In the genomic region with DNA sequence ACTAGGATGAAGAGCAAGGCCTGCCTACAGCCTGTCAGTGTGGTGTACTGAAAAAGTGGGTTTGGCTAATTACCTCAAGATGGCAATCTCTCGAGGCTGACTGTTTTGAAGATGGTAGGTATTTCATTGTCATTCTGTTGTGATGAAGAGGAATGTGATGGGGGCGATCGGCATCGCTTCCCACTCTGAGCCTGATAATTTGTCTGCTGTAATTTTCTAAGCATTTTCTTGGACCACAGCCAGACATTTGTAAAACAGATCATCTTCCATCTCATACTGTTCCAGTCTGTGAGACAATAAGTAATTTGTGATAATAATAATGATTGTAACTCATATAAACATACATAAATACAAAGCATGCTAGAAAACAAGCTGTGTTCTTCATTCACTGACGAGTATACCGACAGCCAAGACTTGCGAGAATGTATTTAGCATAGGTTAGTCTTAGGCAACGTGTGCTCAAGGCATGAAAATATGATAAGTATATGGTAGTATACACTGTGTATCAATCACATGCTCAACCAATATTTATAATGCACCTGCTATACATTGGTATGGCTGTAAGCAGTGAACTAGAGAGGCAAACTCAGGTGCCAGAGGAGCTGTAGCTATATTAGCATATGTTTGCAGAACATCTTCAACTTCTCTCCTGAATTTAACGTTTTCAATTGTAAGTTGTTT, we compare ENCODE assay signal across 23 mouse cellular contexts.
DNase-seq lines count a peak whose midpoint lies in the region; ATAC-seq and TF ChIP-seq lines count a peak whose summit lies in the region.
"Had no signal": no experiment of that assay in that cellular context is flagged by ENCODE, and none has a peak within 500 bp of the region (broad histone marks: within the 10 kb centered on the region; RNA-seq: fewer than 3 reads in every experiment).

No protein-coding gene starts in this region.

- no peaks in the 10 kb centered on the region for H3K4me1 ChIP-seq in forebrain, embryonic 14.5 days (ENCODE audit: control insufficient read depth, insufficient read depth, low read length)
- no peaks in the 10 kb centered on the region for H3K4me1 ChIP-seq in forebrain, postnatal 0 days (ENCODE audit: insufficient read depth)
- no peaks in the 10 kb centered on the region for H3K4me1 ChIP-seq in hindbrain, embryonic 12.5 days
- H3K4me1 ChIP-seq in hindbrain, embryonic 14.5 days (replicated peaks; ENCODE audit: control insufficient read depth, insufficient read depth, low read length), result no peaks in the 10 kb centered on the region
- H3K4me1 ChIP-seq in hindbrain, postnatal 0 days (ENCODE audit: insufficient read depth, low read length), result no peaks in the 10 kb centered on the region
- H3K4me1 ChIP-seq in hindbrain, embryonic 10.5 days (replicated peaks), result no peaks in the 10 kb centered on the region
- H3K4me1 ChIP-seq in heart, adult 2 months (ENCODE audit: control insufficient read depth, insufficient read depth, low read length), result no peaks in the 10 kb centered on the region
- H3K4me1 ChIP-seq: embryonic facial prominence, embryonic 15.5 days had no signal

- ATAC-seq in forebrain, embryonic 14.5 days, result peak; percentile 40; the same call in 1 of the 2 replicates
- ATAC-seq in forebrain, postnatal 0 days, result no peak
- ATAC-seq in hindbrain, embryonic 12.5 days (ENCODE audit: low FRiP score), result 0 out of 2 replicates have a peak, but pooled peaks have one; percentile 64
- no peak; the same call in 1 of the 2 replicates for ATAC-seq in hindbrain, embryonic 14.5 days (ENCODE audit: low FRiP score)
- no peak for ATAC-seq in hindbrain, postnatal 0 days
- ATAC-seq: CD4-positive, CD25-positive, alpha-beta regulatory T cell, adult 4 months; inflammation-experienced regulatory T-cells, adult 6 months; intestine, embryonic 16.5 days had no signal

- H3K36me3 ChIP-seq in forebrain, embryonic 14.5 days (ENCODE audit: control insufficient read depth, insufficient read depth, low read length), result no peaks in the 10 kb centered on the region
- no peaks in the 10 kb centered on the region for H3K36me3 ChIP-seq in forebrain, postnatal 0 days (ENCODE audit: insufficient read depth)
- H3K36me3 ChIP-seq in hindbrain, embryonic 12.5 days, result no peaks in the 10 kb centered on the region
- H3K36me3 ChIP-seq in hindbrain, embryonic 14.5 days (replicated peaks; ENCODE audit: control insufficient read depth, insufficient read depth), result no peaks in the 10 kb centered on the region
- H3K36me3 ChIP-seq in hindbrain, postnatal 0 days (ENCODE audit: insufficient read depth, low read length), result no peaks in the 10 kb centered on the region
- H3K36me3 ChIP-seq in hindbrain, embryonic 10.5 days, result no peaks in the 10 kb centered on the region
- no peaks in the 10 kb centered on the region for H3K36me3 ChIP-seq in heart, adult 2 months (ENCODE audit: control insufficient read depth, insufficient read depth, low read length)
- H3K36me3 ChIP-seq: embryonic facial prominence, embryonic 15.5 days had no signal

- no peak for TF ChIP-seq POLR2A in heart, adult 2 months (IDR thresholded peaks at IDR 0.05; ENCODE audit: insufficient read depth, low read depth, low read length)

- no peak overlapping the region for H3K4me2 ChIP-seq in forebrain, embryonic 14.5 days (ENCODE audit: low read length)
- H3K4me2 ChIP-seq in forebrain, postnatal 0 days (ENCODE audit: low read depth), result no peak overlapping the region
- H3K4me2 ChIP-seq in hindbrain, embryonic 12.5 days (replicated peaks), result no peak overlapping the region
- no peak overlapping the region for H3K4me2 ChIP-seq in hindbrain, embryonic 14.5 days (replicated peaks)
- H3K4me2 ChIP-seq in hindbrain, postnatal 0 days (ENCODE audit: low read depth, low read length), result no peak overlapping the region
- H3K4me2 ChIP-seq: embryonic facial prominence, embryonic 15.5 days; heart, embryonic 11.5 days had no signal

- H3K27me3 ChIP-seq in forebrain, embryonic 14.5 days (replicated peaks; ENCODE audit: control insufficient read depth, insufficient read depth, low read length), result no peaks in the 10 kb centered on the region
- no peaks in the 10 kb centered on the region for H3K27me3 ChIP-seq in forebrain, postnatal 0 days (ENCODE audit: insufficient read depth, low read length)
- H3K27me3 ChIP-seq in hindbrain, embryonic 12.5 days, result no peaks in the 10 kb centered on the region
- H3K27me3 ChIP-seq in hindbrain, embryonic 14.5 days (ENCODE audit: control insufficient read depth, insufficient read depth, low read length), result no peaks in the 10 kb centered on the region
- no peaks in the 10 kb centered on the region for H3K27me3 ChIP-seq in hindbrain, postnatal 0 days (ENCODE audit: insufficient read depth, low read length)
- no peaks in the 10 kb centered on the region for H3K27me3 ChIP-seq in hindbrain, embryonic 10.5 days (ENCODE audit: insufficient read depth, poor library complexity, severe bottlenecking)
- no peaks in the 10 kb centered on the region for H3K27me3 ChIP-seq in heart, adult 2 months (ENCODE audit: control insufficient read depth, insufficient read depth, low read length)
- H3K27me3 ChIP-seq: embryonic facial prominence, embryonic 15.5 days had no signal

- intact Hi-C loops in heart, adult 2 months (cut with DNase I), result no loop called here

- no peak overlapping the region for H3K27ac ChIP-seq in forebrain, embryonic 14.5 days (ENCODE audit: low read depth, low read length)
- H3K27ac ChIP-seq in forebrain, postnatal 0 days (ENCODE audit: low read depth, low read length), result no peak overlapping the region
- H3K27ac ChIP-seq in hindbrain, embryonic 12.5 days, result no peak overlapping the region
- no peak overlapping the region for H3K27ac ChIP-seq in hindbrain, embryonic 14.5 days
- no peak overlapping the region for H3K27ac ChIP-seq in hindbrain, postnatal 0 days
- no peak overlapping the region for H3K27ac ChIP-seq in hindbrain, embryonic 10.5 days
- H3K27ac ChIP-seq in heart, adult 2 months, result no peak overlapping the region
- H3K27ac ChIP-seq: embryonic facial prominence, embryonic 15.5 days had no signal

- no peak for TF ChIP-seq EP300 in heart, adult 2 months (IDR thresholded peaks at IDR 0.05; ENCODE audit: insufficient read depth, low read depth, low read length)

- TF ChIP-seq CTCF in forebrain, postnatal 0 days (IDR thresholded peaks at IDR 0.05; ENCODE audit: low read depth), result no peak
- no peak for TF ChIP-seq CTCF in hindbrain, postnatal 0 days (IDR thresholded peaks at IDR 0.05; ENCODE audit: low read depth)
- TF ChIP-seq CTCF in heart, adult 2 months (IDR thresholded peaks at IDR 0.05), result no peak

- H3K79me2 ChIP-seq in heart, adult 2 months (replicated peaks; ENCODE audit: control insufficient read depth, insufficient read depth, low read length), result no peaks in the 10 kb centered on the region

- no peak overlapping the region for H3K4me3 ChIP-seq in forebrain, embryonic 14.5 days (ENCODE audit: low read depth, low read length)
- H3K4me3 ChIP-seq in forebrain, postnatal 0 days (ENCODE audit: low read depth, low read length), result no peak overlapping the region
- no peak overlapping the region for H3K4me3 ChIP-seq in hindbrain, embryonic 12.5 days
- H3K4me3 ChIP-seq in hindbrain, embryonic 14.5 days (replicated peaks; ENCODE audit: low read length), result no peak overlapping the region
- H3K4me3 ChIP-seq in hindbrain, postnatal 0 days (ENCODE audit: low read length), result no peak overlapping the region
- no peak overlapping the region for H3K4me3 ChIP-seq in hindbrain, embryonic 10.5 days
- no peak overlapping the region for H3K4me3 ChIP-seq in heart, adult 2 months
- H3K4me3 ChIP-seq: embryonic facial prominence, embryonic 15.5 days had no signal

- peak; percentile 41 for DNase-seq in forebrain, embryonic 14.5 days (ENCODE audit: low spot score)
- no peak for DNase-seq in forebrain, postnatal 0 days
- no peak for DNase-seq in hindbrain, embryonic 14.5 days (ENCODE audit: low spot score)
- DNase-seq in hindbrain, postnatal 0 days (ENCODE audit: low spot score), result peak; percentile 23
- no peak for DNase-seq in hindbrain, embryonic 10.5 days (ENCODE audit: low spot score)
- DNase-seq in heart, adult 2 months, result no peak
- DNase-seq: adrenal gland, adult 2 months; adrenal gland, postnatal 14 days; cerebellum, adult 11-12 months; cerebellum, adult 8-10 months; cerebellum, postnatal 10 days; cerebellum, postnatal 36 days; embryo, embryonic 11 days; gastrocnemius, postnatal 10 days; gastrocnemius, postnatal 36 days; kidney, adult 18-20 months; kidney, adult 9 months had no signal

- H3K9me3 ChIP-seq in forebrain, embryonic 14.5 days (replicated peaks; ENCODE audit: control insufficient read depth, low read length), result no peaks in the 10 kb centered on the region
- no peaks in the 10 kb centered on the region for H3K9me3 ChIP-seq in forebrain, postnatal 0 days (ENCODE audit: low read length)
- no peaks in the 10 kb centered on the region for H3K9me3 ChIP-seq in hindbrain, embryonic 12.5 days (replicated peaks)
- H3K9me3 ChIP-seq in hindbrain, embryonic 14.5 days (ENCODE audit: control insufficient read depth, low read length), result no peaks in the 10 kb centered on the region
- H3K9me3 ChIP-seq in hindbrain, postnatal 0 days (ENCODE audit: low read length), result no peaks in the 10 kb centered on the region
- H3K9me3 ChIP-seq in hindbrain, embryonic 10.5 days, result no peaks in the 10 kb centered on the region
- H3K9me3 ChIP-seq: embryonic facial prominence, embryonic 15.5 days had no signal

- WGBS in forebrain, embryonic 14.5 days, result 76% methylated on average over 9 of the region's 9 CpGs
- 60% methylated on average over 9 of the region's 9 CpGs for WGBS in forebrain, postnatal 0 days
- 80% methylated on average over 9 of the region's 9 CpGs for WGBS in hindbrain, embryonic 12.5 days
- WGBS in hindbrain, embryonic 14.5 days, result 72% methylated on average over 9 of the region's 9 CpGs
- WGBS in hindbrain, postnatal 0 days, result 64% methylated on average over 9 of the region's 9 CpGs
- 92% methylated on average over 9 of the region's 9 CpGs for WGBS in hindbrain, embryonic 10.5 days
- 77% methylated on average over 9 of the region's 9 CpGs for WGBS in heart, adult 2 months

- H3K9ac ChIP-seq in forebrain, embryonic 14.5 days (ENCODE audit: low read length), result no peak overlapping the region
- H3K9ac ChIP-seq in forebrain, postnatal 0 days, result no peak overlapping the region
- no peak overlapping the region for H3K9ac ChIP-seq in hindbrain, embryonic 12.5 days
- no peak overlapping the region for H3K9ac ChIP-seq in hindbrain, embryonic 14.5 days
- no peak overlapping the region for H3K9ac ChIP-seq in hindbrain, postnatal 0 days (replicated peaks; ENCODE audit: low read length)
- no peak overlapping the region for H3K9ac ChIP-seq in heart, adult 2 months (ENCODE audit: low read depth, low read length)
- H3K9ac ChIP-seq: embryonic facial prominence, embryonic 15.5 days had no signal

Comparison
In these comparisons a context has a peak if more than half of its experiments do, and no peak if none do; other contexts are left out.
1. ATAC-seq: peak in forebrain, embryonic 14.5 days (single experiment) and hindbrain, embryonic 12.5 days (single experiment); none in forebrain, postnatal 0 days (single experiment), hindbrain, embryonic 14.5 days (single experiment) and hindbrain, postnatal 0 days (single experiment).
2. DNase-seq: peak in forebrain, embryonic 14.5 days (single experiment) and hindbrain, postnatal 0 days (single experiment); none in forebrain, postnatal 0 days (single experiment), hindbrain, embryonic 14.5 days (single experiment), hindbrain, embryonic 10.5 days (single experiment) and heart, adult 2 months (0 of 2).